Mouse (Mus musculus) CH12.LX (cell line): ENCODE measurements around the gene Col18a1. TPM values are rescaled to one million over a fixed set of nuclear protein-coding genes. Genes with fewer than 3 reads are reported as not detected.

Experiments used
- DNase-seq: peaks from one replicate; pipeline ENCODE4 v3.0.0-alpha.2; 2013; ENCODE audit errors: extremely low read depth
- H3K27ac ChIP-seq: 2 replicates; pipeline ENCODE4 v1.5.1; 2012; ENCODE audit warnings: low read depth, mild to moderate bottlenecking, control low read depth, moderate library complexity; ENCODE audit not compliant: insufficient read depth
- H3K27me3 ChIP-seq: replicated peaks from 2 replicates; pipeline ENCODE3; 2012; ENCODE audit warnings: inconsistent platforms
- H3K36me3 ChIP-seq, 2 experiments: replicated peaks in 1 of 2; 2 replicates each; pipeline versions ENCODE3 to v1.6.1; 2012; ENCODE audit warnings: inconsistent platforms in 1 of 2, low read length in 1 of 2, mild to moderate bottlenecking in 1 of 2, mixed read lengths in 1 of 2, moderate library complexity in 1 of 2; ENCODE audit not compliant: control insufficient read depth in 1 of 2, insufficient read depth in 1 of 2
- H3K4me1 ChIP-seq, 2 experiments: 2 replicates each; pipeline ENCODE4 v1.6.1; 2012; ENCODE audit warnings: inconsistent platforms in 1 of 2, moderate library complexity in 1 of 2; ENCODE audit not compliant: insufficient read depth in 2 of 2, control insufficient read depth in 1 of 2
- H3K4me2 ChIP-seq: 2 replicates; pipeline ENCODE4 v1.6.1; 2012; ENCODE audit warnings: low read depth, mild to moderate bottlenecking, control low read depth; ENCODE audit not compliant: poor library complexity, insufficient read depth, severe bottlenecking
- H3K4me3 ChIP-seq, 3 experiments: fragments of 150-350 bp in 1 of 3; sonication (generic) in 1 of 3; replicated peaks in 1 of 3; 2 replicates each; pipeline versions ENCODE3 to v1.5.1; 2011 to 2012; ENCODE audit warnings: low read depth in 2 of 3, low read length in 2 of 3, mild to moderate bottlenecking in 2 of 3, moderate library complexity in 2 of 3, control low read depth in 1 of 3, improper control_type of control experiment in 1 of 3, inconsistent platforms in 1 of 3, mixed read lengths in 1 of 3; ENCODE audit not compliant: poor library complexity in 1 of 3
- H3K79me2 ChIP-seq: replicated peaks from 2 replicates; pipeline ENCODE4 v1.6.1; 2012; ENCODE audit warnings: mild to moderate bottlenecking, moderate library complexity; ENCODE audit not compliant: control insufficient read depth, poor library complexity, insufficient read depth, severe bottlenecking; ENCODE audit errors: extremely low read depth
- H3K9ac ChIP-seq: 2 replicates; pipeline ENCODE4 v1.6.1; 2012; ENCODE audit warnings: low read depth, mild to moderate bottlenecking, control low read depth, moderate library complexity; ENCODE audit not compliant: insufficient read depth
- H3K9me3 ChIP-seq: replicated peaks from 2 replicates; pipeline ENCODE3; 2012; ENCODE audit warnings: low read length, inconsistent platforms, mixed read lengths
- CHD1 ChIP-seq: IDR thresholded peaks from 2 replicates; pipeline ENCODE4 v1.6.1; 2012; ENCODE audit warnings: low read depth, low read length, improper control_type of control experiment, inconsistent platforms
- CHD2 ChIP-seq: IDR thresholded peaks from 2 replicates; pipeline ENCODE4 v1.6.1; 2011; ENCODE audit warnings: low read length, improper control_type of control experiment
- CTCF ChIP-seq, 2 experiments: IDR thresholded peaks in 1 of 2; conservative IDR thresholded peaks in 1 of 2; 2 replicates each; pipeline ENCODE4 v1.5.1; 2011 to 2012; ENCODE audit warnings: low read depth in 2 of 2, low read length in 2 of 2, improper control_type of control experiment in 1 of 2, inconsistent platforms in 1 of 2, mild to moderate bottlenecking in 1 of 2, moderate library complexity in 1 of 2
- EP300 ChIP-seq: IDR thresholded peaks from 2 replicates; pipeline ENCODE4 v1.6.1; 2011; ENCODE audit warnings: low read length, improper control_type of control experiment
- ETS1 ChIP-seq: conservative IDR thresholded peaks from 2 replicates; pipeline ENCODE4 v1.6.1; 2012; ENCODE audit warnings: low read depth, mild to moderate bottlenecking, inconsistent platforms, low read length, improper control_type of control experiment, moderate library complexity
- HCFC1 ChIP-seq: IDR thresholded peaks from 2 replicates; pipeline ENCODE4 v1.6.1; 2012; ENCODE audit warnings: low read depth, mild to moderate bottlenecking, inconsistent platforms, low read length, improper control_type of control experiment
- JUN ChIP-seq: IDR thresholded peaks from 2 replicates; pipeline ENCODE4 v1.6.1; 2011; ENCODE audit warnings: low read depth, mild to moderate bottlenecking, low read length, improper control_type of control experiment, moderate library complexity; ENCODE audit not compliant: insufficient read depth
- JUND ChIP-seq: conservative IDR thresholded peaks from 2 replicates; pipeline ENCODE4 v1.6.1; 2011; ENCODE audit warnings: low read depth, low read length, improper control_type of control experiment
- KAT2A ChIP-seq: IDR thresholded peaks from 2 replicates; pipeline ENCODE4 v1.6.1; 2012; ENCODE audit warnings: low read length, improper control_type of control experiment, inconsistent platforms; ENCODE audit not compliant: insufficient replicate concordance
- MAX ChIP-seq: IDR thresholded peaks from 2 replicates; pipeline ENCODE4 v1.6.1; 2011; ENCODE audit warnings: low read length, improper control_type of control experiment
- MAZ ChIP-seq: IDR thresholded peaks from 2 replicates; pipeline ENCODE4 v1.6.1; 2012; ENCODE audit warnings: low read depth, mild to moderate bottlenecking, inconsistent platforms, low read length, improper control_type of control experiment, moderate library complexity
- MEF2A ChIP-seq: IDR thresholded peaks from 2 replicates; pipeline ENCODE4 v1.6.1; 2014; ENCODE audit warnings: low read depth, mild to moderate bottlenecking, inconsistent platforms, low read length, improper control_type of control experiment, borderline replicate concordance
- MXI1 ChIP-seq: IDR thresholded peaks from 2 replicates; pipeline ENCODE4 v1.6.1; 2011; ENCODE audit warnings: mild to moderate bottlenecking, low read depth, low read length, improper control_type of control experiment
- NELFE ChIP-seq: IDR thresholded peaks from 2 replicates; pipeline ENCODE4 v1.6.1; 2011; ENCODE audit warnings: low read depth, low read length, improper control_type of control experiment
- NRF1 ChIP-seq: IDR thresholded peaks from 2 replicates; pipeline ENCODE4 v1.6.1; 2014; ENCODE audit warnings: low read depth, mild to moderate bottlenecking, inconsistent platforms, low read length, improper control_type of control experiment, moderate library complexity
- PAX5 ChIP-seq: IDR thresholded peaks from 2 replicates; pipeline ENCODE4 v1.6.1; 2012; ENCODE audit warnings: low read length, inconsistent platforms, mixed read lengths
- POLR2AphosphoS2 ChIP-seq: IDR thresholded peaks from 2 replicates; pipeline ENCODE4 v1.6.1; 2011; ENCODE audit warnings: low read depth, low read length, improper control_type of control experiment
- RAD21 ChIP-seq: IDR thresholded peaks from 2 replicates; pipeline ENCODE4 v1.6.1; 2011; ENCODE audit warnings: low read depth, mild to moderate bottlenecking, low read length, improper control_type of control experiment, moderate library complexity
- RCOR1 ChIP-seq: conservative IDR thresholded peaks from 2 replicates; pipeline ENCODE4 v1.6.1; 2012; ENCODE audit warnings: low read depth, mild to moderate bottlenecking, inconsistent platforms, low read length, improper control_type of control experiment
- SIN3A ChIP-seq: IDR thresholded peaks from 2 replicates; pipeline ENCODE4 v1.6.1; 2012; ENCODE audit warnings: low read length, improper control_type of control experiment, inconsistent platforms
- TBP ChIP-seq: conservative IDR thresholded peaks from 2 replicates; pipeline ENCODE4 v1.6.1; 2011; ENCODE audit warnings: low read depth, low read length, improper control_type of control experiment
- TCF12 ChIP-seq: IDR thresholded peaks from 2 replicates; pipeline ENCODE4 v1.6.1; 2014; ENCODE audit warnings: low read depth, mild to moderate bottlenecking, inconsistent platforms, low read length, improper control_type of control experiment
- USF2 ChIP-seq: conservative IDR thresholded peaks from 2 replicates; pipeline ENCODE4 v1.6.1; 2011; ENCODE audit warnings: low read depth, low read length, improper control_type of control experiment
- ZMIZ1 ChIP-seq: IDR thresholded peaks from 2 replicates; pipeline ENCODE4 v1.6.1; 2012; ENCODE audit warnings: low read depth, mild to moderate bottlenecking, inconsistent platforms, low read length, improper control_type of control experiment
- dilution Hi-C: fragments of 300-500 bp; cut with MboI; formaldehyde crosslinking; loops from 2 replicates; pipeline ENCODE4 v1.14.3; 2020; ENCODE audit warnings: low sequenced_read_pairs; ENCODE audit not compliant: extremely low pct_unique_long_range_greater_than_20kb, extremely low pct_ligation_motif_present
- in situ Hi-C: fragments of 300-500 bp; cut with MboI; formaldehyde crosslinking; loops from 3 replicates; pipeline ENCODE4 v1.14.3; 2019; ENCODE audit warnings: low sequenced_read_pairs, low pct_ligation_motif_present, low pct_unique_long_range_greater_than_20kb, mixed read lengths
- polyA plus RNA-seq: library from polyadenylated mRNA; unstranded; fragments of >175 nt; gene quantifications from 2 replicates; pipeline ENCODE4 v1.2.1, GENCODE M21; 2012; ENCODE audit warnings: low read depth; ENCODE audit not compliant: insufficient read length
- total RNA-seq, 2 experiments: library from RNA; depleted of rRNA; stranded (reverse); fragments of 300-350 nt in 1 of 2; fragments of >200 nt in 1 of 2; gene quantifications; 2 replicates each; pipeline ENCODE4 v1.2.3; 2012 to 2014

Gene Col18a1
- total and polyA plus RNA-seq, 3 experiments = 0.17 to 14.5 (median 1.7) TPM

- H3K36me3 ChIP-seq = no peaks in the 10 kb centered on the region
- H3K9ac ChIP-seq = no peak overlapping the region
- no peak for TF ChIP-seq PAX5
- no peak for TF ChIP-seq CHD2
- TF ChIP-seq EP300 = no peak
- TF ChIP-seq NELFE = no peak
- TF ChIP-seq TBP = no peak
- no peak for TF ChIP-seq JUN
- no peak for TF ChIP-seq RCOR1
- no peak for TF ChIP-seq MEF2A
- TF ChIP-seq CHD1 = no peak
- no peak for TF ChIP-seq NRF1
- TF ChIP-seq ZMIZ1 = no peak
- no peak for TF ChIP-seq CTCF (conservative IDR thresholded peaks at IDR 0.05 in 1 of 2, IDR thresholded peaks at IDR 0.05 in 1 of 2; ENCODE audit: low read depth in 2 of 2, low read length in 2 of 2)
- TF ChIP-seq MAZ = no peak
- no peak for DNase-seq
- no peaks in the 10 kb centered on the region for H3K79me2 ChIP-seq
- dilution Hi-C loops (no loop called here), in situ Hi-C loops (no loop called here)
- H3K4me3 ChIP-seq = no peak overlapping the region
- no peaks in the 10 kb centered on the region for H3K9me3 ChIP-seq
- H3K27ac ChIP-seq = no peak overlapping the region
- H3K27me3 ChIP-seq = peaks cover 73% of the 10 kb centered on the region
- H3K4me1 ChIP-seq = no peaks in the 10 kb centered on the region
- no peak overlapping the region for H3K4me2 ChIP-seq
Measured at GRCm38 (mm10) chr10:77151551-77152002, 14.8 kb downstream of the Col18a1 start.

GRCm38 (mm10) chr10:77150947-77151521 lies 15.3 kb downstream of the Col18a1 start:
- in situ Hi-C loops (no loop called here), dilution Hi-C loops (no loop called here)
- no peak overlapping the region for H3K4me3 ChIP-seq
- TF ChIP-seq POLR2AphosphoS2 (no peak), HCFC1 (no peak), ETS1 (no peak), SIN3A (no peak), PAX5 (no peak), RCOR1 (no peak), RAD21 (no peak), MAX (no peak), CTCF (conservative IDR thresholded peaks at IDR 0.05 in 1 of 2, IDR thresholded peaks at IDR 0.05 in 1 of 2; ENCODE audit: low read depth in 2 of 2, low read length in 2 of 2) (no peak), TCF12 (no peak), KAT2A (no peak), USF2 (no peak), JUND (no peak), MXI1 (no peak), CHD1 (no peak), NELFE (no peak)
- H3K4me2 ChIP-seq = no peak overlapping the region
- no peaks in the 10 kb centered on the region for H3K4me1 ChIP-seq
- no peak overlapping the region for H3K9ac ChIP-seq
- H3K36me3 ChIP-seq = no peaks in the 10 kb centered on the region
- H3K9me3 ChIP-seq = no peaks in the 10 kb centered on the region
- no peak overlapping the region for H3K27ac ChIP-seq
- H3K79me2 ChIP-seq = no peaks in the 10 kb centered on the region
- peaks cover 71% of the 10 kb centered on the region for H3K27me3 ChIP-seq
- no peak for DNase-seq
